Mouse (Mus musculus) heart, adult 18-20 months (tissue): Measurements from ENCODE around the gene Rnf123. TPM values are rescaled to one million over a fixed set of nuclear protein-coding genes. Genes with fewer than 3 reads are reported as not detected.

Experiments used
- DNase-seq, 2 experiments: peaks; one replicate each; pipeline ENCODE4 v3.0.0; 2021 to 2022; ENCODE audit warnings: mixed read lengths in 1 of 2
- long read RNA-seq, 2 experiments: library from polyadenylated mRNA; stranded (forward); transcript quantifications; one replicate each; pipeline ENCODE4 v2.0.0; 2021
- total RNA-seq, 2 experiments: library from RNA; stranded (reverse); gene quantifications; 2 replicates each; pipeline ENCODE4 v1.2.3; 2021

Rnf123 gene
- total RNA-seq: 10 to 100 TPM; 83.4 to 86.8 TPM
- long read RNA-seq, experiment 1, full-length matches to known transcripts: 23 of 73 reads
- long read RNA-seq, experiment 1, partial matches to known transcripts: 19 of 73 reads
- long read RNA-seq, experiment 1, other reads (novel, unspliced or antisense): 31 of 73 reads
- long read RNA-seq, experiment 2, full-length matches to known transcripts: 12 of 36 reads
- long read RNA-seq, experiment 2, partial matches to known transcripts: 8 of 36 reads
- long read RNA-seq, experiment 2, other reads (novel, unspliced or antisense): 16 of 36 reads

DNA sequence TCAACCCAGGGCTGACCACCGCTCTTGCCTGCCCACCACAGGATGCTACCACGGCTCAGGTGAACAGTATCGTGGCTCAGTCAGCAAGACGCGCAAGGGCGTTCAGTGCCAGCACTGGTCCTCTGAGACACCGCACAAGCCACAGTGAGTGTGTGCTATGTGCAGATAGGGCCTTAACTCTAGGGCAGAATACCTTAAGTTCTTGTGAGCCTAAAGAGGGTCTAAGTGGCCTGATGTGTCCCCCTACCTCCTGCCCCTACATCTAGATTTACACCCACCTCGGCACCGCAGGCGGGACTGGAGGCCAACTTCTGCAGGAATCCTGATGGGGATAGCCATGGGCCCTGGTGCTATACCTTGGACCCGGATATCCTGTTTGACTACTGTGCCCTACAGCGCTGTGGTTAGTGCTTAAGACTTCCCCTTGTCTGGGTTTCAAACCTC, at the start of gene Rnf123:
Gene Rnf123, minus strand, starts transcription at position 359 of the 444 bp plus-strand sequence.
- no peak for DNase-seq

DNA sequence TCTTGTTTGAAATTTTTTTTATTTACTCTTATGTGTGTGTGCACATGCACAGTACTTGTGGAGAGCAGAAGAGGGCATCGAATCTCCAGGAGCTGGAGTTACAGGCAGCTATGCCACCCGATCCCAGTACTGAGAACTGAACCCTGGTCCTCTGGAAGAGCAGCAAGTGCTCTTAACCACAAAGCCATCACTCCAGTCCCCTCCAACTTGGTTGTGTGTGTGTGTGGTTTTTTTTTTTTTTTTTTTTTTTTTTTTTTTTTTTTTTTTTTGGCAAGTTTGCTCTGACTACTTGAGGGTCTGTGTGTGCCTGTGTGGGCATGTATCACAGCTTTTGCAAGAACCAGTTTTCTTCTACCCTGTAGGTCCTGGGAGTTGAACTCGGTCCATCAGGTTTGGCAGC, 49.2 kb upstream of the Rnf123 start:
- DNase-seq: no peak

DNA sequence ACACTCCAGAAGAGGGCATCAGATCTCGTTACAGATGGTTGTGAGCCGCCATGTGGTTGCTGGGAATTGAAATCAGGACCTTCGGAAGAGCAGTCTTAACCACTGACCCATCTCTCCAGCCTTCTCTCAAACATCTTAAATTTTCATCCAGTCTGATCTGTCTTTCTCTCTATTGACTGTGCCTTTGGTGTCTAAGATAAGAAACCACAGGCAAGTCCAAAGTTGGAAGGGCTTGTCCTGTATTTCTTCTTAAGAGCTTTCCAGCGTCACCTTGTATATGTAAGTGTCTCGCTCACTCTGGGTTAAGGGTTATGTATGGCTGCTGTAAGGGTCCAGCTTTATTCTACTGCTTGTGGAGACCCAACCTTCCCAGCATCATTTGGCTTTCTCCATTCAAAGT, 48.4 kb upstream of the Rnf123 start:
- DNase-seq: no peak

DNA sequence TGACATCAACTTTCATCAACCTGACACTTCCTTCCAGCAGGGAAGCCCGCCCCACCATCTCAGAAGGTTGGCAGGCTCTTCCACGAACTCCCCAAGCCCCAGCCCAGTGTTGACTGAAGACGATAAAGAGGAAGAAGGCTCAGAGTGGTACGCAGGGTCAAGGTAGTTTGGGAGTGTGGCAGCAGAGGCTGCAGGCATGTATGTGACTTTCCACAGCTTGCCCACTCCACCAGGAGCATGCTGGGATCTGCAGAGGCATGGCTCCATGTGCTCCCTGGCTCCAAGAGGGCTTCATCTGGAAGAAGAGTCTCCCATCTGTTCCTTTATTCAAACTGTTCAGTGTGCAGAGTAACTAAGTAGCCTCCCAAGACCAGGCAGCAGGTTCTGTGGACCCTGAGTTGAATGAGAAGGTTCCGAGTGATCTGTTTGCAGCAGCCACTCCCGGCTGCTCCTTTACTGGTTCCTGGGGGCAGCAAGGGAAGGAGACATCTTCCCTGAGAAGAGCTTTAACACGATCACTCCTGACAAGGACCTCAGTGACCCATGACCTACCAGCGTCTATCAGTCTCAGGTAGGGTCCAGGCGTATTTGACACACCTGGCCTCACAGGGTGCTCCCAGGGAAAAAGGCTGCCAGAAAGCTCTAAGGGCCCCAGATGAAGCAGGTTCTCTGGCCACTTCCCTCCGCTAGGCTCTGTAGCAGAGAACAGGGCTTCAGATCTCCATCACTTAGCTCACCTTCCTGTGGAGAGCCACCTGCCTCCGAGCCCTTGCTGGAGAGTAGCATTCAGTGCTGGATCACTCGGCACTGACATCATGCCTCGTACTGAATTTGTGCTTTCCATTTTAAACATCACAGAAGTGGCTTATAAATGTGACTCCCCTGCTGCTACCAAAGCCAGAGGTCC, 46.1 kb upstream of the Rnf123 start:
- no peak for DNase-seq

DNA sequence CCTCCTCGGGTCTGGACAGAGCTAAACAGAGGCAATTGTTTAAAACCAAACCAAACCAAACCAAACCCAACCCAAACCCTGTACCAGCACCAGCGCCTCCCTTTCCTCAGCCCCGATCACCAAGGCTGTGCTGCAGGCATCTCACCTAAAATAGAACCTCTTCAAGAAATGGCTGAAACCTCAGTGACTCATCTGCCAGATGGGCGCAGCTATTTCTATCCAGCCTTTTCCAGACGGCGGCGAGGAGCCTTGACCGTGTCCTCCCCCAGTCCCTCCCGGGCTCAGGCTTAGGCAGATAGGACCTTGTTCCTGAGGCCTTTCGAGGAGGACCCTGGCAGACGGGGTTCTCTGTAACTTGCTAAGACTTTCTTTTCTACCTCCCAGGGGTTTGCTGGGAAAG, 45.1 kb upstream of the Rnf123 start:
- no peak for DNase-seq

DNA sequence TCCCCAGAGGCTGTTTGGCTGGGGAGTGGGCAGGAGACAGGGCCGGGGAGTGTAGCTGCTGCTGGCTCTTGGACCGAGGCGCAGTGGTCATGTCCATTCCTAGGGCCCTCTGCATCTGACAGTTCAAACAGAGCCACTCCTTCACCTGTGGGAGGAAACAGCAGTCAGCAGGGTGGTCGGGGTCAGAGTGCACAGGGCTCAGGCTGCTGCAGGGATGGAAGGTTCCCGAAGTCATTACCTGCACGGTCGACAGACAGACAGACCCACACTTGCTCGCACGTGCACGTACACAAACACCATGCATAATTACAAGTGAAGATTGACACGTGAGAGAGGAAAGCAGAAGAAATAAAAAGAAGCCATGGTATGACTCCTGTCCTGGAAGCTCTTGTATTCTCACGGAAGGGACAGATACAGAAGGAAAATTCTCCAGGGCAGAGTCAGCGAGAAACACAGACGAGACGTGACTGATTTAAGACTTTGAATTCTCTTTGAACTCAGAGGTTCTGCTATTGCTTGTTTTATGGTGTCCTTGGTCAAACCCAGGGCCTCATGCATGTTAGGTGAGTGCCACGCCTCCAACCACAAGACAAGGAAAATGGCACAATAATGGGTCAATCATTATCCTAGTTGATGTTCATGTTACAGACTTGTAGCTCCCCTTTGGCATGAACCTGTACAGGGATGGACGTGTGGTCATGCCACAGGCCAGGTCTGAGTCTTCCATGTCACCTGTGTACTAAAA, 43.5 kb upstream of the Rnf123 start:
- no peak for DNase-seq

DNA sequence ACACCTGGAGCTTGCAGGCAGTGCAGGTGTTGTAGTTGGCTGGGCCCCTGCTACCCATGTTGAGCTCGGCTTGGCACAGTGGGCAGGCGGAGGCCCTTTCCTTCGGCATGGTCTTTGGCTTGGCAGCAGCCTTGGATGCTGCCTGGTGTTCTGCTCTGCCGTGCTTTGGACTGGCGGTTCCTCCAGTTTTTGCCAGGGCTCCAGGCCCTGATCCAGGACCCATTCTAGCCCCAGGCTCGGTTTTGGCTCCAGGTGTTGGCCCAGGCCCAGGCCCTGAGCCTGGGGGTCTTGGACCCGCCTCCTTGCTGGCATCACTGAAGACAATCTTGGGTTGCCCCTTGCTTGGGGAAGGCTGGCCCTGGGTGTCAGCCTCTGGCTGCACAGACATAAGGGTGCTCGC, 42.6 kb upstream of the Rnf123 start:
- no peak for DNase-seq

DNA sequence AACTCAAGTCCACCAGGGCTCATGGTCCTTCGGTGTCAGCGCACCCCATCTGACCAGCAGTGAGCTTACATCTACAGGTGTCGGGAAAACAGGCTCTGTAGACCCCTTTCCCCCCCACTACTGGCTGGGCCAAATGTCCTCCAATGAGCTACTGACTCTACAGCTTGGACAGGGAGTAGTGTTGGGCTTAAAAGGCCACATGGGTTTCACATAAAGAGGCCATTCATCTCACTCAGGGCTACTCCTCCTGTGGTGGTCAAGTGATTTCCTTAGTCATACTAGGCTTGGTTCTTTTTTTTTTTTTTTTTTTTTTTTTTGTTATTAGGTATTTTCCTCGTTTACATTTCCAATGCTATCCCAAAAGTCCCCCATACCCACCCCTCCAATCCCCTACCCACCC, 40.8 kb upstream of the Rnf123 start:
- DNase-seq: no peak

DNA sequence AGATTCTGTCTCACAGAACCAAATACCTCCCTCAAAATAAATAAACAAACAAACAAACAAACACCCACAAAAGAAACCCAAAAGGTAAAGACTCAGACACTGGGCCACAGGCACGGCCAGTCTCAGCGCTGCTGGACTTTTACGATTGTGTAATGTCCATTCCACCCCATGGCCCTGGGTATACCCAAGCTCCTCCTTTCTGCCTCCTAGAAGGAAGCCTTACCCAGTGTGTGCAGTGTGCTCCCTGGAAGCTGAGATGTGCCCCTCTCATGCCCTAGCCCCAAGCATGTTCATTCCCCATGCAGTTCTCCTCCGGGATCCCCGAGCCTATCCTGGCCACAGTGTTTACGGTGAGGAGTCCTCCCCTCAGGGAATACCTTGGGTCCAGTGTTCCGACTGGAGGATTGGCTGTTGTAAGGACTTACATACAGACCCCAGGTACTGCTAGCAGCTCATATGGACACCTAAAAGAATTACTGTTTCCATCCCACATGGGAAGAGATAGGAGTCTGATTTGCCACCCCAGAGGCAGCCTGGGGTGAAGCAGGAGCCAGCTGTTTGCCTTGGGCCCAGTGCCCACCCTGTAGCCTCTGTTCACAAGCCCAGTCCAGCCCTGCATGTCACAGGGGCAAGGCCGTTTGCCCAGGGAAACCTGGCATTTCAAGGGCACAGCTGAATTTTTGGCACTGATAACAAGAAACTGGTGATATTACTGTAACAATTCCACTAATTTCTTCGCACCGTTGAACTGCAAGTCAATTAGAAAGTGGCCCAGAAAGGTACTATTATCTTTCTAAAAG, 38.2 kb upstream of the Rnf123 start:
- DNase-seq: no peak

DNA sequence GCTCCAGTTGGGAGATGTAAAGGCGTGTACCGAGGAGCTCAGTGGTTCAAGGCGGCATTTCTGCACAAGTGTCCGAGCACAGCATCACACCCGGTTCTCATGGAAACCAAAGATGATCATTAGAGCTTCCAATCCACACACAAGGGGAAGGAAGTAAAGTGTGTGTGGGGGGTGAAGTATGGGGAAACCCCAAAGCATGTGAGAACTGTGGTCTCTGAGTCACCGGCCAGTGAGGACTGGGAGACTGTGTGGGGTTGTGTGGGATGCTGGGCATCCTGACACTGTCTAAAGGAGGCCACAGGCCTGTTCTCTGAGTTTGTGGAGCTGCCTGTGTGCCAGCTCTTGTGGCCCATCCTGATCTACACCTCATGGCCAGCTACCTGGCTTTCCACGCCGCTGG, 37.5 kb upstream of the Rnf123 start:
- DNase-seq: no peak

DNA sequence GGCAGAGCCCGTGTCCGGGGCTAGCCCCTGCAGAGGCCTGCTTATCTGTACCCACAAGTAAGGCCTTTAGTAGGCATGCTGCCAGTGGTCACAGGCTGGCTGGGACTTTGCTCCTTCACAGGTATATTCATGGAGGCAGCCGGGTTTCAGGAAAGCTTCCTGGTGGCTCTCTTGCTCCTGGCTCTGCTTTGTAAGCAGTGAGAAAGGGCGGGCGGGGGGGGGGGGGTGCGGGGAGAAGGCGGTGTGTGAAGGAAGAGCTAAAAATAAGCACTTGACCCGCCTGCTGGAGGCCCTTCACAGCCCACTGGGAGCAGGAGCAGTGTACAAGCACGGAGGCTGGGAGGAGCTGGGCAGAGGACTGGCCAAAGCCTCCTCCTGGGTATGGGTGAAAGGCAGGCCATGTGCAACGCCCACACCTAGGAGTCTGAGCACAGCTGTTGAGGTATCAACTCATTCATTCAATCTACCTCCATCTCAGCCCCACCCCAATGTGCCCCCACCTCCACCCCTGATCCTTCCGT, 36.8 kb upstream of the Rnf123 start:
- DNase-seq: peak; percentile 36 to 73

DNA sequence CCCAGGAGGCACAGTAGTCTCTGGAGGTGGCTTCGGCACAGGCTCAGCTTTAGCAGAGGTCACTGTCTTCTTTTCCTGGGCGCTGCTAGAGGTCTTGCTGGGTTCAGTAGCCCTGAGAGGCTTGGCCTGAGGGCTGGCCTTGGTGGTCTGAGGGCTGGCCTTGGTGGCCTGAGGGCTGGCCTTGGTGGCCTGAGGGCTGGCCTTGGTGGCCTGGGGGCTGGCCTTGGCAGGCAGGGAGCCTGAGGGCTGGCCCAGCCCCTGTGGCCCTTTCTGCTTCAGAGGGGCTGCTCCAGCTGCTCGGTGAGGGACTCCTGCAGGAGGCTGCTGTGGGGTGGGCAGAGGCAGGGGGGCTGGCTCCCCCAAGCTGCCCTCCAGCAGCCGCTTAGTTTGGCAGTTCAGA, 34.0 kb upstream of the Rnf123 start:
- no peak for DNase-seq

DNA sequence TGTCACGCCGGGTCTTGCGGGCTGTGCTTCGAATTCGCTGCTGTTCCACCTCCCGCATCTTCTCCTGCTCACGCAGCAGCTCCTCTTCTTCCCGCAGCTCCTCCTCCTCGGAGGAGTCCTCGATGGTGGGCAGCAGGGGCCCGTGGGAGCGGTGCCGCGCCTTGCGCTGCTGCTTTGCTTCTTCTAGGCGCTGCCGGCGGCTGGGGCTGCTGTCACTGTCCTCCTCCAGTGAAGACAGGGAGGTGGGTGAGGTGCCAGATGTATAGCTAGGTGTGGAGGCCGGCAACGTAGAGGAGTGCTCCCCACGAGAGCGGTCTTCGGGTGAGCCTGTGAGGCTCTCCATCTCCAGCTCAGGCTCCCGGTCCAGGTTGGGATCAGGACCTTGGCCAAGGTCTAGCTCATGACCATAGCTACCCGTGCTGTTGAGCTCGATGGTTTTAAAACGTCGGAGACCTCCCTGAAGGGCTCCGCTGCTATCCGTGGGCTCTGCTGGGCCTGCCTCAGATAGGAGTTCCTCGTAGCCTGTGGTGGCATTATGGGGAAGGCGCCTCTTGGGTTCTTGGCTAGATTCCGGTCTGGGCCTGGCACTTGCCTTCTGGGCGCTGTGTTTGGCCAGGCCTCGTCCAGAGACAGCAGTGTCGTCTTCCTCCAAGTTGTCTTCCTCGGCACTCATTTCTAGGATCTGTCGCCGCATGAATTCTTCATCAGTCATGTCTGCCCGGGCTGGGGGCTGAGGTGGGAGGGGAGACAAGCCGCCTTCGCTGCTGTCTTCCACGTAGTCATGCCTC, 32.3 kb upstream of the Rnf123 start:
- no peak for DNase-seq

DNA sequence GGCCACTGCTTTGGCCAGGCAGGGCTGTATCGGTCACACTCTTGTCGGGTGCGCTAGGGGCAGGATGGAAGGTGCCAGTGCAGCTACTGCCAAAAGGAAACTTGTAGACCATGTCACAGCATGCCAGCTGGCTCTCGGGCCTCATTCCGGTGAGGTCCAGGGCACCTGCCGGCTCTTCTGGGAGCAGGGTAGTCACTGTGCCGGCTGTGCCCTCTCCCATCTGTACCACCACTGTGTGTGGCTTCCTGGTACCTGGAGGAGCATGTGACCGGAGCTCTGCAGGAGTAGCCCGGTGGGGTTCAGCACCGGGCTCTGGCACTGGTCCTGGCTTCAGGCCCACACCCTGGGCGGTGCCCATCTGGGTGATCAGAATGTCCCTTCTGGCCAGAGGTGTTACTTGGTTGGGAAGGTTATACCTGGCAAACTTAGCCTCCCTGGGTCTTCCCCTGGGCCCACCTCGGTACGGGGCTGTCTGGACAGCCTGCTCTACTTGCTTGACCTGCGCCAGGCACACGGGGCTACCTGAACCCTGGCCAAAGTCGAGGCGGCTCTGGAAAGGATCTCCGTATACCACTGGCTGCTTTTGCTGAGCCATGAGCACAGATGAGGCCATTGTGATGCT, 29.7 kb upstream of the Rnf123 start:
- DNase-seq: peak; percentile 48 to 64

DNA sequence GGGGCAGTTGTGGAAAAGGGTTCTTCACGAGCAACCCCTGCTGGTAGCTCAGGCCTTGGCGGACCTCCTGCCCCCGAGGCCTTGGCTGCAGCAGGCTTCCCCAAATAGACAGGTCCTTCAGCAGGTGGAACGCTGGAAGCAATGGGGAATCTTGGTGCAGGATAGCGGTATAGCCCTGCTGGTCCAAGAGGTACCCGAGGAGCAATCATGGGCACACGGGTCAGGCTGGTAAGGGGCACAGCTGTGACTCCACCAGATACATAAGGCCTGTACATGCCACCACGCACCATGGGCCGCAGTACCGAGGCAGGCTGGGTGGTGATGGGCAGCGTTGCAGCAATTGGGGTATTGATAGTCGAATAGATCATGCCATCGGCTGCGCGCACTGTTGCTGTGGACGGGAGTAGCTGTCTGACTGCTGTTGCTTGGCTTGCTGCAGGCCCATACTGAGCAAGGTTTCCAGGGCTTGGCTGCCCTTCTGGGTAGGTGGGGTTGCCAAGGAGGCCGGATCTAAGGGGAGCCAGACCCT, 28.5 kb upstream of the Rnf123 start:
- no peak for DNase-seq

DNA sequence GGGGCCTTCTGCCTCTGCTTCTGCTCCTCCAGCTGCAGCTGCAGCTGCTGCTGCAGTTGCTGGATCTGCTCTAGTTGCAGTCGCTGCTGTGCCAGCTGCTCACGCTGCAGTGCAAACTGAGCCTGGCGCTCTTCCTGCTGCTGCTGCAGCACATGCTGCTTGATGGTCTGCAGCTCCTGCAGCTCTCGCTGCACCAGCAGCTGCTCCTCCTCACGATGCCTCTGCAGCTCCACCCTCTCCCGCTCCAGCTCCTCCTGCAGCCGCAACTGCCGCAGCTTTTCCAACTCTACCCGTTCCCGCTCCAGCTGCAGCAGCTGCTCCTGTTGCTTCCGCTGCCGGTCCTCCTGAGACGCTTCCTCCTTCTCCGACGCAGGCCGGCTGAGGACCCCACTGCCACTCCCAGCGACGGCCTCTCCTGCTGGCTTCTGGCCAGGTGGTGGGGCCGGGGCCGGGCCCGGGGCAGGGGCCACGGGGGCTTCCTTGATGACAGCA, 28.0 kb upstream of the Rnf123 start:
- DNase-seq: no peak

DNA sequence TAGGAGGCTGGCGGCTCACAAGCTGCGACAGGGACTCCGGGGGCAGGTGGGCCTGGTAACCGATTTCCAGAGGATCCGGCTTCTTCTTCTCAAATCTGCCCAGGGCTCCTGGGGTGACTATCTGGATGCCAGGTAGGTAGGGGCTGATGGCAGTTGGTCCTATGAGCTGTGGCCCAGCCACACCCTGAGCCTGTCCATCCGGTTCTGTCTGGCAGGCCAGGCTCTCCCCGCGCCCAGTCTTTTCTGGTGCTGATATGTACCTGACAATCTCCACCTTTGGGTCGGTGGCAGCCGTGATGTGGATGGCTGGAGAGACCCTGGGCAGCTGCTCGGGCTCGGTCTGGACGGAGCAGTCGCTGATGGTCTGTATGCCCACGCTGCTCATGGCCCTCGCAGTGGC, 27.0 kb upstream of the Rnf123 start:
- no peak for DNase-seq

DNA sequence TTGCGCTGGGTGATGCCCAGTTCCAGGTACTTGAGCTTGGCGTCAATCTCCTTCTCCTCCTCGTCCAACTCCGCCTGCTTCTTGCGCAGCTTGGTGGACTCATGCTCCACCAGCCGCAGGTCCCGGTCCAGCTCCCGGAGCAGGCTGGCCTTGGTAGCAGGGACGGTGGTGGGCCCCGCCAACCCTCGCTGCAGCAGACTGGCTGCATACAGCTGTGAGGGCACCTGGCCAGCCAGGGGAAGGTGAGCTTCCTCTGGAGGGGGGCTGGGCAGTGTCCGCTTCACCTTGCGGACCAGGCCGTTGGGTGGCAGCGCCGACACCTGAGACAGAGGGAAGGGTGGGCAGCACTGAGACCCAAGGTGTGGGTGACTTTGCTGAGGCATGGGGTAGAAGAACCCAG, 24.7 kb upstream of the Rnf123 start:
- DNase-seq: no peak

DNA sequence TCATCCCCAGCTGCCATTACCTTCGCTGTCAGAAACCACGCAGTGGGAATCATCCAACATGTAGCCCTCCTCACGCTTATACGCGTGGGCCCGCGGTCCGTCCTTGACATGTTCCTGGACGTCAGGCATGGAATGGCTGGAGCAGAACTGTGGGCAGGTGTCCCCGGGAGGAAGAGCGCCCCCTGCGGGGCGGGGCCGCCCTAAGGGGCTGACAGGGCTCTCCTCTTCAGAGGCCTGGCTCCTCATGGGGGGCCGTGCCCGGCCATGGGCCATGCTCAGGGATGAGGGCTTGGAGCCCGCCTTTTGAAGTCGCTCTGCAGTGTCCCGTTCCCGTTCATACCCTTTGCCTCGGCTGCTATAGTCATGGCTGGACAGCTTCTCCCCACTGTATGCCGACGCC, 22.9 kb upstream of the Rnf123 start:
- DNase-seq: no peak

DNA sequence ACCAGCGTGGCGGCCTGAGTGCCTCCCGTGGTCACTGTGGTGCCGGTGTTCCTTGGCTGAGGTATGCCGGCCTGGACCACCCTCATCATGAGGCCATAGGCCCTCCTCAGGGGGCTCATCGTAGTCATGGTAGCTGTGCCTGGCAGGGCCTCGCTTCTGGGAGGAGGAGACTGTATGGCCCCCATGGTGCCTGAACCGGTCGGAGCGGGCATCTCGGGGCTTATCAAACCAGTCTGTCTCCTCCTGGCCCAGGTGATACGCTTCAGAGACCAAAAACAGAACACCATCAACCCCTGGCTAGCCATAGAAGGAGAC, 22.4 kb upstream of the Rnf123 start:
- DNase-seq: no peak
